Mouse (Mus musculus) neural tube, embryonic 11.5 days (tissue): ENCODE measurements around the gene Olfr771. TPM values are rescaled to one million over a fixed set of nuclear protein-coding genes. Genes with fewer than 3 reads are reported as not detected.
"Not testable (repeated sequence)": the region's sequence is repeated elsewhere in the genome, so short reads cannot be mapped to it uniquely, and the experiment has no call there.

Source experiments
- ATAC-seq: fragments of 200-750 bp; cut with Nextera tagmentation; 2 replicates; pipeline ENCODE4 v1.8.0; 2017; ENCODE audit warnings: moderate number of reproducible peaks, mild to moderate bottlenecking, moderate TSS enrichment, moderate library complexity; ENCODE audit not compliant: insufficient read depth, low FRiP score, low TSS enrichment
- DNase-seq: peaks from one replicate; pipeline ENCODE4 v3.0.0-alpha.2; 2015; ENCODE audit warnings: low spot score
- H3K27ac ChIP-seq: fragments of 300-500 bp; sonication (generic); 2 replicates; pipeline ENCODE4 v1.5.1; 2014; ENCODE audit warnings: low read depth, mild to moderate bottlenecking, low read length
- H3K27me3 ChIP-seq: fragments of 300-500 bp; sonication (generic); 2 replicates; pipeline ENCODE4 v1.6.1; 2014; ENCODE audit warnings: mild to moderate bottlenecking, low read length, mixed read lengths; ENCODE audit not compliant: control insufficient read depth, insufficient read depth
- H3K36me3 ChIP-seq: fragments of 300-500 bp; sonication (generic); 2 replicates; pipeline ENCODE4 v1.6.1; 2014; ENCODE audit warnings: mild to moderate bottlenecking, low read length, moderate library complexity, mixed read lengths; ENCODE audit not compliant: control insufficient read depth, insufficient read depth
- H3K4me1 ChIP-seq: fragments of 300-500 bp; sonication (generic); 2 replicates; pipeline ENCODE4 v1.6.1; 2014; ENCODE audit warnings: low read length, mixed read lengths; ENCODE audit not compliant: control insufficient read depth, insufficient read depth
- H3K4me2 ChIP-seq: fragments of 300-500 bp; sonication (generic); 2 replicates; pipeline ENCODE4 v1.6.1; 2014; ENCODE audit warnings: low read depth, mild to moderate bottlenecking, moderate library complexity
- H3K4me3 ChIP-seq: fragments of 300-500 bp; sonication (generic); 2 replicates; pipeline ENCODE4 v1.5.1; 2014; ENCODE audit warnings: low read depth, low read length
- H3K9ac ChIP-seq: fragments of 300-500 bp; sonication (generic); 2 replicates; pipeline ENCODE4 v1.6.1; 2014; ENCODE audit warnings: mild to moderate bottlenecking, low read length
- H3K9me3 ChIP-seq: fragments of 300-500 bp; sonication (generic); 2 replicates; pipeline ENCODE4 v1.6.1; 2016; ENCODE audit warnings: low read length; ENCODE audit not compliant: control insufficient read depth
- WGBS: fragments of 180-500 bp; shearing (Covaris S2); extraction: QIAGEN DNeasy Blood & Tissue Kit; methylation state at CpG from one replicate; pipeline ENCODE4 v1.1.7; 2014; 5-methylcytosine and 5-hydroxymethylcytosine counted together
- polyA plus RNA-seq: library from polyadenylated mRNA; unstranded; fragments of >200 nt; fragmentation: Nextera tagmentation; extraction: Ambion mirVana; gene quantifications from 2 replicates; pipeline ENCODE4 v1.2.1, GENCODE M21; 2014

Olfr771 gene
- polyA plus RNA-seq: not detected in 2 replicates

DNA sequence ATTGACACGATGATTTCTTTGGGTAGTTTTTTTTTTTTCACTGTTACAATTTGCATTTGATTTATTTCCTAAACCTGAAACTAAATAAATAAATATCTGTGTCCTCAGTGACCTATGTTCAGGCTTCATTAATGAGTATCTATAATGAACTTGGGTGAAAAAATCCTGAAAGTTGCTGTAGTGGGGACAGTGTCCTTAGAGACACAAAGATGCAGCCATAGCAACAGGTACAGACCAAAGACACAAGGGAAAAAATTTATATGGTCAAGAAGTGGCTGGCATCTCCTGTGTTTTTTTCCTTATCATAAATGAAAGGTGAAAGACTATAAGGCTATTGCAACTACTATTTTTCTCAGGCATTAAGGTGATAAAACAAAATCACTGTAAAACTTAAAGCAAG lies at the start of gene Olfr771:
Gene Olfr771, minus strand, starts transcription at position 101 of the 400 bp plus-strand sequence.
- no peak for DNase-seq
- Histone ChIP-seq H3K36me3 (no peaks in the 10 kb centered on the region), H3K9ac (no peak within 1 kb of the TSS), H3K4me1 (no peaks in the 10 kb centered on the region), H3K4me2 (no peak within 1 kb of the TSS), H3K4me3 (no peak within 1 kb of the TSS), H3K27me3 (no peaks in the 10 kb centered on the region), H3K9me3 (no peaks in the 10 kb centered on the region), H3K27ac (no peak within 1 kb of the TSS)
- WGBS: 80% methylated on average over 1 of the region's 1 CpGs
- ATAC-seq: no peak

DNA sequence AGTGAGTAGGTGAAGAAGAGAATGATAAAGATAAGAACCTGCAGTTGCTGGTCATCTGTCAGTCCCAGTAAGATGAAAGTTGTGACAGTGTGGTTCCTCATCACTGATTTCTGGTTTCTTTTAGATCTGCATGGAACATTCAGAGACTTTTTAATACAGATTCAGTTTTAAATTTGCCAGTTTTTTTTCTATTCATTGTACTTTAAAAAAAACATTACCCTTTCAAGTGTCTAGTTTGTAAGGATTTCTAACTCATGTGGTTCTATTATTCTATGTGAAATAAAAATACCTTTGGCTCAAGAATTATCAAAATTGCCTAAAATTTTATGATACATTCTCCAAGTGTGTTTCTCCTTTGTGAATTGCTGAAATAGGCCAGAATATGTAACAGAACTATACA lies 22.8 kb upstream of the Olfr771 start, which contains the start of gene Olfr773:
Gene Olfr773, minus strand, starts transcription at position 101 of the 400 bp plus-strand sequence.
- H3K36me3 ChIP-seq, H3K27ac ChIP-seq, H3K4me2 ChIP-seq, H3K27me3 ChIP-seq, H3K4me1 ChIP-seq, H3K4me3 ChIP-seq, DNase-seq, H3K9me3 ChIP-seq, H3K9ac ChIP-seq, ATAC-seq: not testable (repeated sequence)

DNA sequence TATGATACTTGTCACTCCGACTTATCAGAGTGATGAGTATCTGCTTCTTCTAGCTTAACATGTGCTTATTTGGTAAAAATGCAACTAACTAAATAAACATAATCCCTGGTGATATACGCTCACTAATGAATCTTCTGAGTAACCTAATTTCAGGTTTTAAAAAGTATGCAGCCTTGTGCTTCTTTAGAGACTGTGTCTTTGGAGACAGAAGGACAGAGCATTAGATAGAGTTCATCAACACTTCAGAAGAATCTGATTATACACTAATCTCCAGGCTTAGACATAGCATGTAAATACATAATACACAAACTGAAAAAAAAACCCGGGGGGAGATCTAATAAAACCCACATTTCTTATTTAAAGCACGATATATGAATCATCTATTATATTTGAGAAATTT lies 13.3 kb upstream of the Olfr771 start, which contains the start of gene Olfr772:
Gene Olfr772, minus strand, starts transcription at position 101 of the 400 bp plus-strand sequence.
- not testable (repeated sequence) for H3K4me1 ChIP-seq, H3K36me3 ChIP-seq, H3K4me3 ChIP-seq, H3K9me3 ChIP-seq, H3K4me2 ChIP-seq, H3K27me3 ChIP-seq, DNase-seq, H3K27ac ChIP-seq, H3K9ac ChIP-seq, ATAC-seq
- WGBS: 83% methylated on average over 3 of the region's 4 CpGs

DNA sequence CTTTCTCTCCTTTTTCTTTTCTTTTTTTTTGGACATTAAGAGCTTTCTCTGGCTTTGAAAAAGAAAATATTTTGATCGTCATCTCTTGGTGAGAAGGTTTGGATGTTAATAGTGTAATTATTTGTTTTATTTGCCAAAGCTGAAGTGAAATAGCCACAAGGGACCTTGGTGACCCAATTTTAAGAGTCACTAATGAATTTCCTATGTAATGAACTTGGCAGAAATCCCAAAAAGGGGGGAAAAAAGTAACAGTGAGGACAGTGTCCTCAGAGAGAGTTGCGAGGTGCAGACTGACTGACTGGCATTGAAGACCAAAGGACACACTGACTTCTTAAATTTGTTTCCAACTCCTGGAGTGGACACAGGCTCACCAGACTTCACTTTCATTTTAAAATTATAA lies 25.7 kb downstream of the Olfr771 start, which contains the start of gene Olfr770:
Gene Olfr770, minus strand, starts transcription at position 101 of the 400 bp plus-strand sequence.
- ATAC-seq: no peak
- no peaks in the 10 kb centered on the region for H3K27me3 ChIP-seq
- no peak for DNase-seq
- H3K4me2 ChIP-seq: no peak within 1 kb of the TSS
- no peaks in the 10 kb centered on the region for H3K4me1 ChIP-seq
- no peaks in the 10 kb centered on the region for H3K9me3 ChIP-seq
- no peaks in the 10 kb centered on the region for H3K36me3 ChIP-seq
- H3K4me3 ChIP-seq: no peak within 1 kb of the TSS
- no peak within 1 kb of the TSS for H3K9ac ChIP-seq
- WGBS: 90% methylated on average over 2 of the region's 2 CpGs
- H3K27ac ChIP-seq: no peak within 1 kb of the TSS

DNA sequence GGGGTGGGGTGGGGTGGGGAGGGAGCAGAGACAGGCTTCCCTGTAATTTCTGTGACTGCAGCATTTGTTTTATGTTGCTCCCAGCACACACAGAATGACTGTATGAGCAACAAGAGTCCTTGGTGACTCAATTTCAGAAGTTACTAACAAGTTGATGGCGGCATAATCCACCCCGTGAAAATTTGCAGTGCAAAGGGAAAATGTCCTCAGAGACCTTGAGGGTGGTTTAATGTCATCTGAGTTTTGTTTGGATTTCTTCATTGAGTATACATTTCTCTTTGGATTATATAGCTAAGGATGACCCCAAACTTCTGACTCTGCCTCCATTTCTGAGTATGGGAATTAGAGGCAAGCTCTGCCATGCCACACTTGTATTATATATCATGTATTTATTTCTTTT lies 46.8 kb downstream of the Olfr771 start, which contains the start of gene Olfr769:
Gene Olfr769, minus strand, starts transcription at position 101 of the 400 bp plus-strand sequence.
- no peak within 1 kb of the TSS for H3K27ac ChIP-seq
- no peaks in the 10 kb centered on the region for H3K27me3 ChIP-seq
- 86% methylated on average over 2 of the region's 2 CpGs for WGBS
- H3K36me3 ChIP-seq: no peaks in the 10 kb centered on the region
- ATAC-seq (no peak), DNase-seq (no peak)
- no peaks in the 10 kb centered on the region for H3K9me3 ChIP-seq
- H3K9ac ChIP-seq: no peak within 1 kb of the TSS
- H3K4me2 ChIP-seq: no peak within 1 kb of the TSS
- no peak within 1 kb of the TSS for H3K4me3 ChIP-seq
- H3K4me1 ChIP-seq: no peaks in the 10 kb centered on the region

DNA sequence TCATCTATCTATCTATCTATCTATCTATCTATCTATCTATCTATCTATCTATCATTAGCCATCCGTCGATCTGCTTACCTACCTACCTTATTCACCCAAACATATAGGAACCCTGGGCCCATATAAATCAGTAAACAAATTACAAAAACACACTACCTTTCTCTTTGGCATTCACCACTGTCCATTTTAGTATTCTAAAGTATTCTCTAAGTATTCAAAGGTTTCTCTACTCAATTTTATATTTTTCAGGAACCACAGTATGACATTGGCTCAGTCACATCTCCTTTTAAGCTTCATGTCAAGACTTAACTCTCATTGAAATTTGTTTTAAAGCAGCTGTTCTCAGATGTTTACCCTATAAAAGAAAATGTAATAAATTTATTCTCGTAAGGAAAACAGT lies 49.4 kb downstream of the Olfr771 start:
- Histone ChIP-seq H3K9me3 (no peaks in the 10 kb centered on the region), H3K9ac (no peak overlapping the region), H3K4me3 (no peak overlapping the region), H3K4me2 (no peak overlapping the region), H3K27me3 (no peaks in the 10 kb centered on the region), H3K36me3 (no peaks in the 10 kb centered on the region), H3K4me1 (no peaks in the 10 kb centered on the region), H3K27ac (no peak overlapping the region)
- 91% methylated on average over 3 of the region's 3 CpGs for WGBS
- DNase-seq (no peak), ATAC-seq (no peak)

Other genes with a start within 250 kb of the Olfr771 start
- gene Rdh5, start 241.9 kb downstream of the Olfr771 start, polyA plus RNA-seq: 10.7 and 11.2 TPM in 2 replicates
- 215 and 227 TPM in 2 replicates for gene Bloc1s1, start 240.7 kb downstream of the Olfr771 start, polyA plus RNA-seq
- 4.2 and 4.5 TPM in 2 replicates for gene Itga7, start 230.9 kb downstream of the Olfr771 start, polyA plus RNA-seq
- not detected in 2 replicates for gene Mettl7b, start 203.8 kb downstream of the Olfr771 start, polyA plus RNA-seq
- gene Olfr9, start 175.3 kb downstream of the Olfr771 start, polyA plus RNA-seq: not detected in 2 replicates
- not detected in 2 replicates for gene Olfr763, start 154.0 kb downstream of the Olfr771 start, polyA plus RNA-seq
- not detected in 2 replicates for gene Olfr764-ps1, start 124.9 kb downstream of the Olfr771 start, polyA plus RNA-seq
- gene Olfr765, start 114.8 kb downstream of the Olfr771 start, polyA plus RNA-seq: not detected in 2 replicates
- gene Olfr766-ps1, start 95.8 kb downstream of the Olfr771 start, polyA plus RNA-seq: not detected in 2 replicates
- not detected in 2 replicates for gene Olfr767, start 81.8 kb downstream of the Olfr771 start, polyA plus RNA-seq
- not detected in 2 replicates for gene Olfr768, start 65.4 kb downstream of the Olfr771 start, polyA plus RNA-seq
- not detected in 2 replicates for gene Olfr769, start 46.9 kb downstream of the Olfr771 start, polyA plus RNA-seq
- not detected in 2 replicates for gene Olfr770, start 25.8 kb downstream of the Olfr771 start, polyA plus RNA-seq
- not detected in 2 replicates for gene Olfr772, start 13.2 kb upstream of the Olfr771 start, polyA plus RNA-seq
- gene Olfr773, start 22.7 kb upstream of the Olfr771 start, polyA plus RNA-seq: not detected in 2 replicates
- gene Olfr774, start 71.5 kb upstream of the Olfr771 start, polyA plus RNA-seq: not detected in 2 replicates
- gene Olfr775, start 83.7 kb upstream of the Olfr771 start, polyA plus RNA-seq: not detected in 2 replicates
- gene Olfr776, start 94.4 kb upstream of the Olfr771 start, polyA plus RNA-seq: not detected in 2 replicates
- gene Olfr777, start 106.7 kb upstream of the Olfr771 start, polyA plus RNA-seq: not detected in 2 replicates
- not detected in 2 replicates for gene Olfr780, start 153.4 kb upstream of the Olfr771 start, polyA plus RNA-seq
- gene Olfr781, start 164.1 kb upstream of the Olfr771 start, polyA plus RNA-seq: not detected in 2 replicates
- gene Olfr782, start 184.1 kb upstream of the Olfr771 start, polyA plus RNA-seq: not detected in 2 replicates
- 0.15 TPM in 1 of 2 replicates, not detected in the other for gene Olfr784, start 219.3 kb upstream of the Olfr771 start, polyA plus RNA-seq
- gene Olfr785, start 240.7 kb upstream of the Olfr771 start, polyA plus RNA-seq: not detected in 2 replicates